Mouse (Mus musculus): Measurements from ENCODE around the gene Filip1l. TPM values are rescaled to one million over a fixed set of nuclear protein-coding genes. Genes with fewer than 3 reads are reported as not detected.
"Not testable (repeated sequence)": the region's sequence is repeated elsewhere in the genome, so short reads cannot be mapped to it uniquely, and the experiment has no call there.

The Filip1l gene
- polyA plus RNA-seq, 1 experiment from 2014 or later, result 3.0 TPM

GRCm38 (mm10) chr16:57378631-57379330, 25.9 kb downstream of the Filip1l start:
- WGBS, result 90% methylated on average over 9 of the region's 9 CpGs
- ATAC-seq (ENCODE audit: low FRiP score, low TSS enrichment), result no peak
- Histone ChIP-seq H3K4me1 (ENCODE audit: control insufficient read depth, insufficient read depth, low read length) (no peaks in the 10 kb centered on the region), H3K4me3 (replicated peaks; ENCODE audit: low read depth, low read length) (no peak overlapping the region), H3K36me3 (ENCODE audit: control insufficient read depth, insufficient read depth, low read length) (no peaks in the 10 kb centered on the region), H3K9ac (replicated peaks; ENCODE audit: low read length) (no peak overlapping the region), H3K4me2 (ENCODE audit: low read length) (no peak overlapping the region), H3K27ac (replicated peaks; ENCODE audit: low read depth, low read length) (no peak overlapping the region), H3K27me3 (ENCODE audit: control insufficient read depth, insufficient read depth, low read length) (no peaks in the 10 kb centered on the region), H3K9me3 (ENCODE audit: control insufficient read depth, low read length) (no peaks in the 10 kb centered on the region)
- no peak for DNase-seq

GRCm38 (mm10) chr16:57383266-57383971, 30.5 kb downstream of the Filip1l start:
- 86% methylated on average over 8 of the region's 8 CpGs for WGBS

GRCm38 (mm10) chr16:57384274-57384673, 31.4 kb downstream of the Filip1l start:
- H3K9me3 ChIP-seq (ENCODE audit: control insufficient read depth, low read length), result no peaks in the 10 kb centered on the region
- 98% methylated on average over 2 of the region's 2 CpGs for WGBS
- ATAC-seq (ENCODE audit: low FRiP score, low TSS enrichment) (no peak), DNase-seq (no peak)
- H3K4me2 ChIP-seq (ENCODE audit: low read length), result no peak overlapping the region
- H3K4me3 ChIP-seq (replicated peaks; ENCODE audit: low read depth, low read length), result no peak overlapping the region
- H3K9ac ChIP-seq (replicated peaks; ENCODE audit: low read length), result no peak overlapping the region
- no peaks in the 10 kb centered on the region for H3K4me1 ChIP-seq (ENCODE audit: control insufficient read depth, insufficient read depth, low read length)
- H3K27me3 ChIP-seq (ENCODE audit: control insufficient read depth, insufficient read depth, low read length), result no peaks in the 10 kb centered on the region
- no peaks in the 10 kb centered on the region for H3K36me3 ChIP-seq (ENCODE audit: control insufficient read depth, insufficient read depth, low read length)
- H3K27ac ChIP-seq (replicated peaks; ENCODE audit: low read depth, low read length), result no peak overlapping the region

More at GRCm38 (mm10) chr16:57383266-57383971, 30.5 kb downstream of the Filip1l start:
- Histone ChIP-seq H3K4me3 (replicated peaks; ENCODE audit: low read depth, low read length) (no peak overlapping the region), H3K27ac (replicated peaks; ENCODE audit: low read depth, low read length) (no peak overlapping the region), H3K27me3 (ENCODE audit: control insufficient read depth, insufficient read depth, low read length) (no peaks in the 10 kb centered on the region), H3K36me3 (ENCODE audit: control insufficient read depth, insufficient read depth, low read length) (no peaks in the 10 kb centered on the region), H3K4me2 (ENCODE audit: low read length) (no peak overlapping the region), H3K4me1 (ENCODE audit: control insufficient read depth, insufficient read depth, low read length) (no peaks in the 10 kb centered on the region), H3K9ac (replicated peaks; ENCODE audit: low read length) (no peak overlapping the region), H3K9me3 (ENCODE audit: control insufficient read depth, low read length) (no peaks in the 10 kb centered on the region)
- no peak for ATAC-seq (ENCODE audit: low FRiP score, low TSS enrichment)
- no peak for DNase-seq

GRCm38 (mm10) chr16:57389566-57390251, 36.8 kb downstream of the Filip1l start:
- no peaks in the 10 kb centered on the region for H3K9me3 ChIP-seq (ENCODE audit: control insufficient read depth, low read length)
- no peak overlapping the region for H3K4me2 ChIP-seq (ENCODE audit: low read length)
- no peaks in the 10 kb centered on the region for H3K27me3 ChIP-seq (ENCODE audit: control insufficient read depth, insufficient read depth, low read length)
- ATAC-seq (ENCODE audit: low FRiP score, low TSS enrichment) (no peak), DNase-seq (no peak)
- H3K4me3 ChIP-seq (replicated peaks; ENCODE audit: low read depth, low read length), result no peak overlapping the region
- WGBS, result 94% methylated on average over 15 of the region's 15 CpGs
- H3K36me3 ChIP-seq (ENCODE audit: control insufficient read depth, insufficient read depth, low read length), result no peaks in the 10 kb centered on the region
- H3K4me1 ChIP-seq (ENCODE audit: control insufficient read depth, insufficient read depth, low read length), result no peaks in the 10 kb centered on the region
- no peak overlapping the region for H3K27ac ChIP-seq (replicated peaks; ENCODE audit: low read depth, low read length)
- no peak overlapping the region for H3K9ac ChIP-seq (replicated peaks; ENCODE audit: low read length)

- ATAC-seq (ENCODE audit: low FRiP score, low TSS enrichment); DNase-seq; H3K27ac ChIP-seq (replicated peaks; ENCODE audit: low read depth, low read length); H3K27me3 ChIP-seq (ENCODE audit: control insufficient read depth, insufficient read depth, low read length); H3K9ac ChIP-seq (replicated peaks; ENCODE audit: low read length); H3K4me3 ChIP-seq (replicated peaks; ENCODE audit: low read depth, low read length); H3K36me3 ChIP-seq (ENCODE audit: control insufficient read depth, insufficient read depth, low read length); H3K4me2 ChIP-seq (ENCODE audit: low read length); H3K9me3 ChIP-seq (ENCODE audit: control insufficient read depth, low read length); H3K4me1 ChIP-seq (ENCODE audit: control insufficient read depth, insufficient read depth, low read length): not testable (repeated sequence)
- 40% methylated on average over 27 of the region's 39 CpGs for WGBS
Observed at GRCm38 (mm10) chr16:57391171-57391570, 38.3 kb downstream of the Filip1l start.

GRCm38 (mm10) chr16:57392461-57392860, 39.6 kb downstream of the Filip1l start:
- ATAC-seq (ENCODE audit: low FRiP score, low TSS enrichment), result no peak
- Histone ChIP-seq H3K36me3 (ENCODE audit: control insufficient read depth, insufficient read depth, low read length) (no peaks in the 10 kb centered on the region), H3K4me1 (ENCODE audit: control insufficient read depth, insufficient read depth, low read length) (no peaks in the 10 kb centered on the region), H3K9me3 (ENCODE audit: control insufficient read depth, low read length) (no peaks in the 10 kb centered on the region), H3K27me3 (ENCODE audit: control insufficient read depth, insufficient read depth, low read length) (no peaks in the 10 kb centered on the region), H3K9ac (replicated peaks; ENCODE audit: low read length) (no peak overlapping the region), H3K4me2 (ENCODE audit: low read length) (no peak overlapping the region), H3K4me3 (replicated peaks; ENCODE audit: low read depth, low read length) (no peak overlapping the region), H3K27ac (replicated peaks; ENCODE audit: low read depth, low read length) (no peak overlapping the region)
- WGBS, result 80% methylated on average over 2 of the region's 2 CpGs
- no peak for DNase-seq

GRCm38 (mm10) chr16:57393161-57393560, 40.3 kb downstream of the Filip1l start:
- DNase-seq, result peak; percentile 15
- no peaks in the 10 kb centered on the region for H3K36me3 ChIP-seq (ENCODE audit: control insufficient read depth, insufficient read depth, low read length)
- H3K9ac ChIP-seq (replicated peaks; ENCODE audit: low read length), result no peak overlapping the region
- 77% methylated on average over 11 of the region's 11 CpGs for WGBS
- no peak for ATAC-seq (ENCODE audit: low FRiP score, low TSS enrichment)
- no peak overlapping the region for H3K4me3 ChIP-seq (replicated peaks; ENCODE audit: low read depth, low read length)
- no peaks in the 10 kb centered on the region for H3K27me3 ChIP-seq (ENCODE audit: control insufficient read depth, insufficient read depth, low read length)
- H3K4me1 ChIP-seq (ENCODE audit: control insufficient read depth, insufficient read depth, low read length), result no peaks in the 10 kb centered on the region
- no peak overlapping the region for H3K27ac ChIP-seq (replicated peaks; ENCODE audit: low read depth, low read length)
- no peaks in the 10 kb centered on the region for H3K9me3 ChIP-seq (ENCODE audit: control insufficient read depth, low read length)
- H3K4me2 ChIP-seq (ENCODE audit: low read length), result no peak overlapping the region

GRCm38 (mm10) chr16:57396249-57396648, 43.4 kb downstream of the Filip1l start:
- WGBS, result 81% methylated on average over 6 of the region's 6 CpGs
- DNase-seq (no peak), ATAC-seq (ENCODE audit: low FRiP score, low TSS enrichment) (no peak)
- H3K4me3 ChIP-seq (replicated peaks; ENCODE audit: low read depth, low read length), result no peak overlapping the region
- H3K27ac ChIP-seq (replicated peaks; ENCODE audit: low read depth, low read length), result no peak overlapping the region
- no peaks in the 10 kb centered on the region for H3K4me1 ChIP-seq (ENCODE audit: control insufficient read depth, insufficient read depth, low read length)
- H3K27me3 ChIP-seq (ENCODE audit: control insufficient read depth, insufficient read depth, low read length), result no peaks in the 10 kb centered on the region
- no peak overlapping the region for H3K4me2 ChIP-seq (ENCODE audit: low read length)
- no peaks in the 10 kb centered on the region for H3K36me3 ChIP-seq (ENCODE audit: control insufficient read depth, insufficient read depth, low read length)
- no peak overlapping the region for H3K9ac ChIP-seq (replicated peaks; ENCODE audit: low read length)
- no peaks in the 10 kb centered on the region for H3K9me3 ChIP-seq (ENCODE audit: control insufficient read depth, low read length)
